Mouse (Mus musculus) testis, postnatal 10 days (tissue): ENCODE results near the gene Bcl6.

Source experiments
- DNase-seq: peaks from one replicate; pipeline ENCODE4 v3.0.0; 2021; ENCODE audit warnings: low spot score

Bcl6 gene

GRCm38 (mm10) chr16:23921697-23922096 lies 67.0 kb downstream of the Bcl6 start:
- DNase-seq, result no peak

- no peak for DNase-seq
Observed at GRCm38 (mm10) chr16:23919418-23919817, 69.2 kb downstream of the Bcl6 start.
